In the genomic region with DNA sequence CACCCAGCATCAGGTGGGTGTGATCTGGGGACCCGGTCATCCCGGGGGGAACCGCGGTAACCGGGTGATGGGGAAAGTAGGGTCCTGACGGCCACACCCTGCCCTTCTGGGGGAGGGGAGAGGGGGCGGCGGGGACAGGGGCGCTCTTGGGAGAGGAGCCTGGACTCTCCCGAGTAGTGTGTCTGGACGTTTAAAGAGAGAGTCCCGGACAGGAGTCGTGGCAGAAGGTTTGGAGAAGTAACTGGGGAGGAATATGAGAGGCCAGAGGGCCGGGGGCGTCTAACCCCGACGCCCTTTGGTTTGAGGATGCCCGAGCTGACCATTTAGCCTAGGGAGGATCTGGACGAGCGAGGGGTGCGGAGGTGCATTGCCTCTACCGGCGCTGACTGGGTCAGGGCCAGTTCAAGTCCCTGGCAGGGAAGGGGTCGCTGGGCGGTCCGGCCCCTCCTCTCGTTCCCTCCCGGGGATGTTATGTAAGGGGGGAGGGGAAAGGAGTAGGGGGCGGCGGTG, we compare ENCODE assay signal across 8 mouse cellular contexts. TPM values are rescaled to one million over a fixed set of nuclear protein-coding genes. Genes with fewer than 3 reads are reported as not detected.
A peak's percentile ranks its signal among the peaks of the same experiment; 100 is the strongest.
DNase-seq lines count a peak whose midpoint lies in the region; ATAC-seq lines count a peak whose summit lies in the region.

No protein-coding gene starts in this region.

- H3K36me3 ChIP-seq in erythroblast, embryonic 14.5 days (ENCODE audit: control insufficient read depth), result peaks cover 43% of the 10 kb centered on the region
- H3K36me3 ChIP-seq in limb, embryonic 11.5 days (ENCODE audit: control insufficient read depth, insufficient read depth, low read length), result peaks cover 1% of the 10 kb centered on the region; the same call in 1 of the 2 replicates
- peaks cover 4% of the 10 kb centered on the region; the same call in 1 of the 2 replicates for H3K36me3 ChIP-seq in stomach, embryonic 14.5 days (ENCODE audit: control insufficient read depth, insufficient read depth, low read length)

- H3K4me3 ChIP-seq in erythroblast, embryonic 14.5 days (replicated peaks), result peak overlapping the region; percentile 74
- H3K4me3 ChIP-seq in limb, embryonic 11.5 days (ENCODE audit: low read depth, low read length), result peak overlapping the region; percentile 65
- peak overlapping the region; percentile 79 for H3K4me3 ChIP-seq in stomach, embryonic 14.5 days (ENCODE audit: low read depth, low read length)

- no peaks in the 10 kb centered on the region for H3K27me3 ChIP-seq in erythroblast, embryonic 14.5 days (ENCODE audit: control insufficient read depth)
- H3K27me3 ChIP-seq in limb, embryonic 11.5 days (ENCODE audit: control insufficient read depth, insufficient read depth, low read length), result no peaks in the 10 kb centered on the region
- H3K27me3 ChIP-seq in stomach, embryonic 14.5 days (ENCODE audit: control insufficient read depth, insufficient read depth, low read length), result no peaks in the 10 kb centered on the region

- H3K27ac ChIP-seq in limb, embryonic 11.5 days (replicated peaks; ENCODE audit: low read depth, low read length), result 0 out of 2 replicates have a peak overlapping the region, but pooled peaks have one; percentile 26
- peak overlapping the region; percentile 86; the same call in 1 of the 2 replicates for H3K27ac ChIP-seq in stomach, embryonic 14.5 days (ENCODE audit: low read length)

- peaks cover 85% of the 10 kb centered on the region for H3K4me1 ChIP-seq in erythroblast, embryonic 14.5 days (ENCODE audit: control insufficient read depth)
- H3K4me1 ChIP-seq in limb, embryonic 11.5 days (ENCODE audit: control insufficient read depth, insufficient read depth, low read length), result peaks cover 25% of the 10 kb centered on the region
- H3K4me1 ChIP-seq in stomach, embryonic 14.5 days (ENCODE audit: control insufficient read depth, insufficient read depth, low read length), result peaks cover 27% of the 10 kb centered on the region

- DNase-seq in right cerebral cortex, postnatal 14 days, result peak; percentile 48
- no peak for DNase-seq in right cerebral cortex, postnatal 25 days
- no peak for DNase-seq in limb, embryonic 11.5 days (ENCODE audit: low spot score)
- DNase-seq in left cerebral cortex, postnatal 25 days (ENCODE audit: low spot score in 2 of 2), result no peak
- no peak for DNase-seq in urinary bladder, adult 2 months (ENCODE audit: low spot score)

- WGBS in limb, embryonic 11.5 days, result under 1% methylated on average over 29 of the region's 30 CpGs
- WGBS in stomach, embryonic 14.5 days, result 1% methylated on average over 30 of the region's 30 CpGs

- intact Hi-C loops in left cerebral cortex, postnatal 25 days (cut with DNase I), result loop anchor here (2.0 to 5.0 kb wide), 2 partner anchors 269 to 289 kb away; a partner anchor contains a TSS

- peak overlapping the region; percentile 30; the same call in 1 of the 2 replicates for H3K9ac ChIP-seq in limb, embryonic 11.5 days (ENCODE audit: low read length)
- peak overlapping the region; percentile 45; the same call in 1 of the 2 replicates for H3K9ac ChIP-seq in stomach, embryonic 14.5 days (replicated peaks; ENCODE audit: low read depth, low read length)

- peak overlapping the region; percentile 96 for H3K4me2 ChIP-seq in limb, embryonic 11.5 days (ENCODE audit: low read depth, severe bottlenecking)
- peak overlapping the region; percentile 99 for H3K4me2 ChIP-seq in stomach, embryonic 14.5 days (replicated peaks; ENCODE audit: low read depth, low read length)

- no peak for ATAC-seq in erythroblast, adult 5-6 weeks (replicated peaks; ENCODE audit: low FRiP score, poor library complexity, severe bottlenecking)
- peak; percentile 10; the same call in 1 of the 2 replicates for ATAC-seq in limb, embryonic 11.5 days (ENCODE audit: insufficient number of reproducible peaks, low FRiP score, low TSS enrichment, low read depth)
- ATAC-seq in stomach, embryonic 14.5 days (ENCODE audit: insufficient number of reproducible peaks, insufficient read depth, low FRiP score, low read depth), result no peak

- peaks cover 2% of the 10 kb centered on the region for H3K9me3 ChIP-seq in erythroblast, embryonic 14.5 days (ENCODE audit: control insufficient read depth, low read length)
- H3K9me3 ChIP-seq in limb, embryonic 11.5 days (ENCODE audit: control insufficient read depth, low read length), result no peaks in the 10 kb centered on the region
- no peaks in the 10 kb centered on the region for H3K9me3 ChIP-seq in stomach, embryonic 14.5 days (ENCODE audit: control insufficient read depth, low read depth, low read length)

RNA-seq across cellular contexts. Expression of a gene that starts 0.3 kb away (rescaled TPM):
- 0.15 and 0.41 TPM in 2 replicates for polyA plus RNA-seq in erythroblast, embryonic 14.5 days (2012)
- total RNA-seq in erythroblast, adult 5-6 weeks (2015; ENCODE audit: low replicate concordance), result 1.5 and 3.7 TPM in 2 replicates
- total RNA-seq in erythroblast, adult 5-6 weeks (2017; ENCODE audit: low replicate concordance), result 1.3 and 5.5 TPM in 2 replicates
- 10.4 and 11.3 TPM in 2 replicates for polyA plus RNA-seq in limb, embryonic 11.5 days (2014; fragmentation: Nextera tagmentation; extraction: Ambion mirVana)
- 23.3 and 26.3 TPM in 2 replicates for polyA plus RNA-seq in stomach, embryonic 14.5 days (2014; fragmentation: Nextera tagmentation; extraction: Ambion mirVana)
- under 1 TPM; 0.69 to 0.80 TPM for total RNA-seq in left cerebral cortex, postnatal 25 days (2021)
- 12.1 and 12.6 TPM in 2 replicates for polyA plus RNA-seq in urinary bladder, adult 2 months (2012; rRNA removed)

RNA-seq across cellular contexts. Expression of a gene that starts 7.3 kb away (rescaled TPM):
- 11.2 and 11.7 TPM in 2 replicates for polyA plus RNA-seq in erythroblast, embryonic 14.5 days (2012)
- 22.6 and 24.8 TPM in 2 replicates for total RNA-seq in erythroblast, adult 5-6 weeks (2015; ENCODE audit: low replicate concordance)
- total RNA-seq in erythroblast, adult 5-6 weeks (2017; ENCODE audit: low replicate concordance), result 27.3 and 28.2 TPM in 2 replicates
- 3.3 and 3.4 TPM in 2 replicates for polyA plus RNA-seq in limb, embryonic 11.5 days (2014; fragmentation: Nextera tagmentation; extraction: Ambion mirVana)
- polyA plus RNA-seq in stomach, embryonic 14.5 days (2014; fragmentation: Nextera tagmentation; extraction: Ambion mirVana), result 4.6 and 5.1 TPM in 2 replicates
- total RNA-seq in left cerebral cortex, postnatal 25 days (2021), result 10 to 100 TPM; 17.4 to 18.7 TPM
- 8.5 and 13.0 TPM in 2 replicates for polyA plus RNA-seq in urinary bladder, adult 2 months (2012; rRNA removed)

RNA-seq across cellular contexts. Expression of a gene that starts 22.4 kb away (rescaled TPM):
- polyA plus RNA-seq in erythroblast, embryonic 14.5 days (2012), result 0.36 and 0.42 TPM in 2 replicates
- total RNA-seq in erythroblast, adult 5-6 weeks (2015; ENCODE audit: low replicate concordance), result 4.6 TPM in 1 of 2 replicates, not detected in the other
- 0.70 and 0.94 TPM in 2 replicates for total RNA-seq in erythroblast, adult 5-6 weeks (2017; ENCODE audit: low replicate concordance)
- polyA plus RNA-seq in limb, embryonic 11.5 days (2014; fragmentation: Nextera tagmentation; extraction: Ambion mirVana), result 0.52 TPM in 1 of 2 replicates, not detected in the other
- polyA plus RNA-seq in stomach, embryonic 14.5 days (2014; fragmentation: Nextera tagmentation; extraction: Ambion mirVana), result 14.9 and 17.2 TPM in 2 replicates
- total RNA-seq in left cerebral cortex, postnatal 25 days (2021), result not detected
- polyA plus RNA-seq in urinary bladder, adult 2 months (2012; rRNA removed), result 0.07 and 0.14 TPM in 2 replicates

RNA-seq across cellular contexts. Expression of a gene that starts 24.8 kb away (rescaled TPM):
- polyA plus RNA-seq in erythroblast, embryonic 14.5 days (2012), result 2.2 and 4.5 TPM in 2 replicates
- 42.3 and 43.5 TPM in 2 replicates for total RNA-seq in erythroblast, adult 5-6 weeks (2015; ENCODE audit: low replicate concordance)
- 26.5 and 27.0 TPM in 2 replicates for total RNA-seq in erythroblast, adult 5-6 weeks (2017; ENCODE audit: low replicate concordance)
- polyA plus RNA-seq in limb, embryonic 11.5 days (2014; fragmentation: Nextera tagmentation; extraction: Ambion mirVana), result 111 and 123 TPM in 2 replicates
- polyA plus RNA-seq in stomach, embryonic 14.5 days (2014; fragmentation: Nextera tagmentation; extraction: Ambion mirVana), result 79.7 and 79.8 TPM in 2 replicates
- 100 to 1,000 TPM; 120 to 127 TPM for total RNA-seq in left cerebral cortex, postnatal 25 days (2021)
- 75.7 and 79.3 TPM in 2 replicates for polyA plus RNA-seq in urinary bladder, adult 2 months (2012; rRNA removed)

RNA-seq across cellular contexts. Expression of a gene that starts 39.3 kb away (rescaled TPM):
- 0.18 and 0.25 TPM in 2 replicates for polyA plus RNA-seq in erythroblast, embryonic 14.5 days (2012)
- 3.8 and 10.4 TPM in 2 replicates for total RNA-seq in erythroblast, adult 5-6 weeks (2015; ENCODE audit: low replicate concordance)
- 3.7 and 4.9 TPM in 2 replicates for total RNA-seq in erythroblast, adult 5-6 weeks (2017; ENCODE audit: low replicate concordance)
- polyA plus RNA-seq in limb, embryonic 11.5 days (2014; fragmentation: Nextera tagmentation; extraction: Ambion mirVana), result 174 and 194 TPM in 2 replicates
- polyA plus RNA-seq in stomach, embryonic 14.5 days (2014; fragmentation: Nextera tagmentation; extraction: Ambion mirVana), result 54.2 and 59.0 TPM in 2 replicates
- total RNA-seq in left cerebral cortex, postnatal 25 days (2021), result 10 to 100 TPM; 16.7 to 17.3 TPM
- polyA plus RNA-seq in urinary bladder, adult 2 months (2012; rRNA removed), result 85.3 and 147 TPM in 2 replicates

Comparison
In these comparisons a context has a peak if more than half of its experiments do, and no peak if none do; other contexts are left out.
1. RNA of a gene that starts 22.4 kb away (polyA plus RNA-seq): 14.9 to 17.2 TPM in stomach, embryonic 14.5 days; 0.52 TPM in limb, embryonic 11.5 days, 0.36 to 0.42 TPM in erythroblast, embryonic 14.5 days and 0.07 to 0.14 TPM in urinary bladder, adult 2 months; every median in the first group is over 10 times any median in the second.
2. Peak in every context shown above with its lines, with median percentiles within 50 percentile points of each other: H3K4me3 ChIP-seq.